Mouse (Mus musculus) frontal cortex, postnatal 14 days (tissue): ENCODE measurements at regions not wholly inside any gene's neighbourhood (a gene's known extent, or its start where the extent isn't known, plus 50 kb on each side); places are given as distances from the start of the nearest gene placed in this dataset.
"Not testable (repeated sequence)": the region's sequence is repeated elsewhere in the genome, so short reads cannot be mapped to it uniquely, and the experiment has no call there.

ENCODE experiments used
- DNase-seq, 2 experiments: peaks; one replicate each; pipeline ENCODE4 v3.0.0; 2022; ENCODE audit warnings: low spot score in 2 of 2

GRCm38 (mm10) chr7:60622271-60623249 lies 482.5 kb upstream of the Snrpn start:
- peak in 1 of 2 experiments; percentile 11 for DNase-seq

GRCm38 (mm10) chr7:60617070-60617674 lies 477.2 kb upstream of the Snrpn start:
- DNase-seq = not testable (repeated sequence)
